Mouse (Mus musculus) E14TG2a.4 (cell line): ENCODE data around the gene Rbfox1.

Experiments
- CTCF ChIP-seq: conservative IDR thresholded peaks from 2 replicates; pipeline ENCODE4 v1.5.1; 2014; ENCODE audit warnings: low read length
- NANOG ChIP-seq: IDR thresholded peaks from 2 replicates; pipeline ENCODE4 v1.6.1; 2014; ENCODE audit warnings: borderline replicate concordance, low read length, mixed read lengths
- POU5F1 ChIP-seq: IDR thresholded peaks from 2 replicates; pipeline ENCODE4 v1.6.1; 2014; ENCODE audit warnings: low read length, borderline replicate concordance

DNA sequence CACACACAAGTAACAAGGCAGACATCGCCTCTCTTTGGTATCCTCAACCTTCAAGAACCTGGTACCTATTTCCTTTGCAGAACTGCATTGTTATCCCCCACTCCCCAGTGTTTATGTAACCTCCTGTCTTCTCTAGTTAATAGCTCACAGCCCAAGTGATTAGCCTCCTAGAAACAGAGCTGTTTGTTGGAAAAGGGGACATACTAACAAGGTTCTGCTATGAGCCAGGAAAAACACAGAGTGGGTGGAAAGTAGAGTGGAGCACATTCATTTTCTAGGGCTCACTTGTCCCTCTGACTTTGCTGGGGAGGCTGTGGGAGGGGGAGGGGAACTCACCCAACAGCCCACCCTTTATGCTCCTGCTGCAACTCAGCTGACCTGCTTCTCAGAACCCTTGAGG is 114.9 kb downstream of the Rbfox1 start:
- TF ChIP-seq CTCF: no peak
- no peak for TF ChIP-seq NANOG
- no peak for TF ChIP-seq POU5F1
